Mouse (Mus musculus): Measurements from ENCODE around the gene Fam227b.

Fam227b gene

DNA sequence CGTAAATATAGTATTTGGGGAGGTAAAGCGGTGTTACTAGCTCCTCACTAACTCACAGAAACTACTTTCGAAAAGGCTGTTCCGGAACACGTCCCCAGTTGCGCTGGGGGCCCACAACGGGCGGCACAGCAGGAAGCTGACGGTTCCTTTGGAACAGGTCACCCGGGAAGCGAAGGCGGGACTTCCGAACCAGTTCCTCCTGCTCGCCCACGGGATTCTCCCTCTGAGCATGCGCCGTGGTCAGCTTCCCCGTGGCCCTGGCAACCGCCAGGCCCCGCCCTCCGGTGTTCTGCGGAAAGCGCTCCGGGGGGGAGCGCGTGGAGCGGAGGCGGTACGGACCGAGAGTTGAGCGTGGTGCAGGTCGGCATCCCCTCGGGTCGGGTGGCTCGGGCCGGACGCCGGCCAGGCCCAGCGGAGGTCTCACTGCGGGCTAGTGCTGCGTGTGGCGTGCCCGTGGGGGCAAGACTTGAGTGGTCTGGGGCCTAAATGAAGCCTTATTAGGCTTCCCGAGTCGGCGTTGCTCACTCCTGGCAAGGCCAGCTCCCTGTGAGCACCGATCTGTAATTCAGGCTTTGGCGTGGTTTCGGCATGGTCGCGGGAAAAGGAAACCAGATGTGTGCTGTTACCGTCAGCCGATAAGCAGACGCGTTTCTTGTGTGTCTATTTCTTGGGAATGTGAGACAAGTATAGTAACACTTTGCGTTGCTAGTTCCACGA lies at the start of gene Fam227b, which contains the start of gene Dtwd1:
TSS of gene Fam227b (minus strand) at position 150 of the 717 bp plus-strand sequence.
TSS of gene Dtwd1 (plus strand) at position 287 of the 717 bp plus-strand sequence.
- DNase-seq (ENCODE audit: low read depth) = peak; percentile 85

GRCm38 (mm10) chr2:126198971-126199370 lies 47.2 kb upstream of the Fam227b start:
- no peak for DNase-seq (ENCODE audit: low read depth)

DNA sequence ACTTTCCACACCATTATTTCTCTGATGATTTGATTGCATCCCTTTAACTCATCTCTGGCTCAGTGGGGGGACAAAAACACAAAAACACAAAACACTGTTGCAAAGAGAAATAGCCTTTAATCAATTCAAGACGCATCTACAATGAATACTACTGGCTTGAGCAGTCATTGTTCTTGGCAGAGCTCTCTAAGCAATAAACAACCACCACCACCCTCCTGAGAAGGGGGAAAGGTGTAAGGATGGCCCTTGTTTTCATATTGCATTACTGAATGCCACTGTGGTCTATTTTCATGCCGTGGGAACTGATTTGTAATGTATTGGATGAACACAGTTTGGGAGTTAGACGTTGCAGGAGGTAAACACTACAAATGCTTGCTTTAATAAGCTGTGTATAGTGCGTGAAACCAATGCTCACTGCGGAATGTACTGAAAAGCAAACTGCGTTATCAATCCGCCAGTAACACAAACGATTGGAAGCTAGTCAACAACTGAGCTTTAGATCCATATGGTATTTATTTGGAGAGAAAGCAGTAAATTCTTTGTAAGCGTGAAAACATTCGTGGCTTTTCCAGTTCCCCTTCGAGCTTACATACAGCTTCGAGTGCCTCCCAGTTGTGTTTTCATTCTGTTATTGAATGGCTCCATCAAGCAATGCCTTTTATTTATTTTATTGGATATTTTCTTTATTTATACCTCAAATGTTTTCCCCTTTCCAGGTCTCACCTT lies 44.0 kb upstream of the Fam227b start:
- no peak for DNase-seq (ENCODE audit: low read depth)

DNA sequence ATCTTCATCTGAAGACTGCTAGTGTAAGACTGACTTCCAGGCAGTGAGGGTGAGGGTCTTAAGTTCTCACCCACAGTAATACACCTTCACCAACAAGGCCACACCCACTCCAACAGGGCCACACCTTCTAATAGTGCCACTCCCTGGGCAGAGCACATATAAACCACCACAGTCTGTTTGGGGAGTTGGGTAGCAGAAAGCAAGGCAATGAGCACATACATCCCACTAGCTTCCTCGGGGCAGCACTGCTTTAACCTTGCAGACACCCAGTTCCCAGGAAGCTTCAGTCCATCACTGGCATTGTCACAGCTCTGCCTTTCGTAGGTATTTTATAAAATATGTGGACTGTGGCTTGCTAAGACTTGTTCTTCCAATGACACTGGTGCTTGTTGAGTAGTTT lies 40.3 kb upstream of the Fam227b start:
- DNase-seq (ENCODE audit: low read depth) = no peak

- DNase-seq (ENCODE audit: low read depth) = peak; percentile 56
These were observed 39.5 kb upstream of the Fam227b start for GRCm38 (mm10) chr2:126191306-126191705.

DNA sequence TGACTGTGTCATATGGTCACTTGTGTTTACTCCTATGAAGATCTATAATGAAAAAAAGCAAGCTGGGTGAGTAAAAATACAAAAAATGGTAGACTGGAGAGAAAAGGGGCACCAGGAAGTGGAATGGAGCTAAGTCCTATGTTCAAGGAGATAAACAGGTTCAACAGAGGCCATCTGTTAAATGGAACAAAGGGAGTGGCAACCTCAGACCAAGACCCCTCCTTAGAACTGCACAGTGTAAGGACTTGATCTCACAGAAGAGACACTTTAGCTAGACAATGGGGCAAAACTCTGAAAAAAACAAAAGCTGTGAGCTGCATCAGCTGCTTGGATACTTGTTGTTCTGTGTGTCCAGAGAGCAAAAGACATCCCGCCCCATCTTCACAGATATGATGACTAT lies 19.6 kb upstream of the Fam227b start:
- DNase-seq (ENCODE audit: low read depth) = no peak

GRCm38 (mm10) chr2:126166848-126167617 lies 15.2 kb upstream of the Fam227b start:
- DNase-seq (ENCODE audit: low read depth) = no peak

DNA sequence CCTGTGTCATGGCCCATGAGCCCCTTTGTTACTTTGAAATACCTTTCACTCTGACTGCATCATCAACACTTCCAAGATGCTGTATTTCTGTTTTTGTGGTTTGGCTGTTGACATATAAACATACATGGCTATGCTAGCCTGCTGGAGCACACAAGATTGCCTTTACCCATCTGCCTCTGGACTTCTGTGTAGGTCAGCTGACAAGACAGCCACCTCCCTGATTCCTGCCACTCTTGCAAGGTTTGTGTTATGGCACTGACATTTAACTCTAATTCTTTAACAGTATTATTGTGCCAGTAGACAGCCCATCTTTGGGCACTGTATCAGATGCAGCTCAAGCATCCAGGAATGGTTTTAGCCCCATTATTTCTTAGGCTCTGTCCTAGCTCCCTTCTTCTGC lies 14.5 kb upstream of the Fam227b start:
- no peak for DNase-seq (ENCODE audit: low read depth)

- no peak for DNase-seq (ENCODE audit: low read depth)
These were observed 13.6 kb upstream of the Fam227b start for GRCm38 (mm10) chr2:126165277-126166018.

- DNase-seq (ENCODE audit: low read depth) = no peak
These were observed 4.1 kb downstream of the Fam227b start for GRCm38 (mm10) chr2:126147723-126148122.

DNA sequence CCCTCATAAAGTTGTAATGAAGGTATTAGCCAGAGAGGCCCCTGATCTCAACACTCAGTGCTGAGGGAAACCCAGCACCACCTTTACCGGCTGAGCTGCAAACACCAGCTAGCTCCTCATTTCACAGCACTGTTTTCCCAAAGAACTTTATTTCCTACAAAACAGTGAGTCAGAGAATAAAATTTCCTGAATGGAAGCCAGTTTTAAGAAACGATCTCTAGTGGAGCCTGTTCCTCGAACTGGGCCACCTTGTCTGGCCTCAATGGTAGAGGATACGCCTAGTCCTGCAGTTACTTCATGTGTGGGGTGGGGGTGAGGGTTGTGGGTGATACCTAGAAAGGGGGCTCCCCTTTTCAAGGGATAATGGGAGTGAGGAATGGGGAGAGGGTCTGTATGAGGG lies 57.2 kb downstream of the Fam227b start:
- DNase-seq (ENCODE audit: low read depth) = no peak

DNA sequence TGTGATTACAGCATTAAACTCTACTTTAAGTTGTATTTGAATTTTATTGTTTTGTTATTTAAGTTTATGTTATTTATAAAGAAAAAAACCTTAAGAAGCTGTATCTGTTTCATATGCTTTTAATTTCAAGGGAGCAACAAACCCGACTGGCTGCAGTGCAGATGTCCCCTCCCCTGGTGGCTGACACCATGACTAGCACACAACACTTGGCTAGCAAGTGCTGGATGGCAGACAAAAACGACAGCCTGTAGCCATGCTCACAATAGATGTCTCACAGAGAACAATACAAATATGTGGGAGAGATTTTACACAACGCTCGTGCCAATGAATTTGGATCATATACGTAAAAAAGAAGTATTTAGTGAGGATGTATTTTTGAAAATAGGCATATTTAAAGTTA lies 61.4 kb downstream of the Fam227b start:
- DNase-seq (ENCODE audit: low read depth) = no peak

- no peak for DNase-seq (ENCODE audit: low read depth)
These were observed 65.6 kb downstream of the Fam227b start for GRCm38 (mm10) chr2:126086187-126086586.

GRCm38 (mm10) chr2:126084326-126084725 lies 67.5 kb downstream of the Fam227b start:
- DNase-seq (ENCODE audit: low read depth) = no peak

GRCm38 (mm10) chr2:126079086-126079485 lies 72.7 kb downstream of the Fam227b start:
- no peak for DNase-seq (ENCODE audit: low read depth)

DNA sequence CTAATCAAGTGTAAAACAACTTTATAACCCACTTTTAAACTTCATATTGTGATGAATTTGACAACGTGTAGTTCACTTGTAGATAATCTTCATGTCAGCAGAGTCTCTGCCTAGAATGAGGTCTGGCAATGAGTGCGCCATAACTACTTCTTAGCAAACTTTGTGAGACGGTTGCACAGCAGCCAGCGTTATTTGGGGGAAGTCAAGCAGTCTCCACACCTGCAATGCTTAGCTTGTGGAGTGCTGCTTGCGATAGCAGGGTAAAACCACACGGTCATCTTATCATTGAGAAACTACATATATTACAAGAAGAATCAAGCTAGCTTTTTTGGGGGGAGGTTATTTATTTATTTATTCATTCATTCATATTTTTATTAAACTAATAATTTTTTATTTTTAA lies 75.3 kb downstream of the Fam227b start:
- DNase-seq (ENCODE audit: low read depth) = no peak

DNA sequence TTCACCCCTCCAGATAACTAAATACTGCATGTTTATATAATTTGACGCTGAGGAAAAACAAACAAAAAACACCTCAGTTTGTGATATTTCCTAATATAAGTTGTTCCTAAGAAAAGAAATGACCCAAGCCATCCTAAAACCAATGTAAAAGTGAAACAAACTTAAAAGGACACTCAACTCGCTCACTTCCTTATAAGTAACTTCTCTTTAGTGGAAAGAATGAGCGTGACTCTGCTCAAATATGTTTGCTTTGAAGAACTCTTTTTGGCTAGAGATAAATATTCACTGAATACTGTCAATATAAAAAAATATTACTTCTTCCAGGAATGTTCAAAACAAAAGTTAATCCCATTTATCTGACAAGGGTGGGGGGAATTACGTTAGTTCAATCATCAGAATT lies 78.1 kb downstream of the Fam227b start:
- DNase-seq (ENCODE audit: low read depth) = no peak

GRCm38 (mm10) chr2:126069740-126070139 lies 82.1 kb downstream of the Fam227b start:
- no peak for DNase-seq (ENCODE audit: low read depth)

DNA sequence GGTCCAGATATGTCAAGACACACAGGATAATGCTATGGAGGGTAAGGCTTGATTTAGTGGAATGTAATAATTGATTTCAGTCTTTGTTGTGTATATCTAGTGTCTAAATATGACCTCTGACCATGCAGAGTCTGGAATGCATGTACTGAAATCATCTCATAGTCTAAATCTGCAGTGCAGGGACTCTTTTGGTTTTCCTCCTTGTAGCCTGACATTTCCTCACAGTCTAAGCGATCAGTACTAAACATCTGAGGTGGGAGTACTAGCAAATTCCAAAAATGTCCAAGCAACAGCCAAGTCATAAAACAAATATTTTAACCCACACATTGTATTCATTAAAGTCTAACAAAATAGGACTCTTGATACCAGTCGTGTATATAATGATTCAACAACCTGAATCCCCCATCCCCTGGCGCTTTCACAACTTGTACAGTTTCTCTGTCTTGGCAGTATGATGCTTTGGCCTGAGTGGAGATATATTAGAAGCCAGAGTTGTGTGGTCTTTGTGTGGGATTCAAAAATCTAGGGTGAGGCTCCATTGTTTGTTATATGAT lies 86.4 kb downstream of the Fam227b start:
- DNase-seq (ENCODE audit: low read depth) = no peak

- no peak for DNase-seq (ENCODE audit: low read depth)
These were observed 87.0 kb downstream of the Fam227b start for GRCm38 (mm10) chr2:126064814-126065213.

- DNase-seq (ENCODE audit: low read depth) = no peak
These were observed 88.9 kb downstream of the Fam227b start for GRCm38 (mm10) chr2:126062876-126063275.

Measured in fibroblast of lung, adult 2 months (primary cell).